Mouse (Mus musculus) C2C12 (cell line): ENCODE results near the gene Ccdc194. TPM values are rescaled to one million over a fixed set of nuclear protein-coding genes. Genes with fewer than 3 reads are reported as not detected.

Experiments
- H3K27me3 ChIP-seq: one replicate; pipeline ENCODE4 v1.6.1; 2011; ENCODE audit not compliant: control insufficient read depth, insufficient read depth, insufficient read length
- H3K36me3 ChIP-seq: one replicate; pipeline ENCODE4 v1.6.1; 2011; ENCODE audit not compliant: control insufficient read depth, insufficient read depth
- H3K4me3 ChIP-seq: one replicate; pipeline ENCODE4 v1.5.1; 2011; ENCODE audit warnings: mild to moderate bottlenecking, control low read depth; ENCODE audit not compliant: poor library complexity, insufficient read depth, severe bottlenecking
- H3K79me2 ChIP-seq: one replicate; pipeline ENCODE4 v1.6.1; 2011; ENCODE audit not compliant: control insufficient read depth, insufficient read depth
- H3K79me3 ChIP-seq: one replicate; pipeline ENCODE4 v1.6.1; 2011; ENCODE audit warnings: low read depth, control low read depth
- H3ac ChIP-seq: one replicate; pipeline ENCODE3; 2011; ENCODE audit warnings: low read depth; ENCODE audit not compliant: control insufficient read depth, insufficient read length
- CEBPB ChIP-seq: IDR thresholded peaks from one replicate; pipeline ENCODE4 v1.6.1; 2011; ENCODE audit warnings: low read depth, mild to moderate bottlenecking, control low read depth, moderate library complexity
- CTCF ChIP-seq: IDR thresholded peaks from one replicate; pipeline ENCODE4 v1.5.1; 2011; ENCODE audit not compliant: control insufficient read depth, insufficient read depth, insufficient read length
- FOSL1 ChIP-seq: IDR thresholded peaks from one replicate; pipeline ENCODE4 v1.8.0; 2011; ENCODE audit warnings: mild to moderate bottlenecking, low read length; ENCODE audit not compliant: poor library complexity, insufficient read depth, severe bottlenecking
- MAX ChIP-seq: IDR thresholded peaks from one replicate; pipeline ENCODE4 v1.6.1; 2011; ENCODE audit warnings: mild to moderate bottlenecking, control low read depth
- MYOD1 ChIP-seq: IDR thresholded peaks from one replicate; pipeline ENCODE4 v1.6.1; 2011; ENCODE audit warnings: low read depth; ENCODE audit not compliant: control insufficient read depth, insufficient read length
- MYOG ChIP-seq: IDR thresholded peaks from one replicate; pipeline ENCODE4 v1.6.1; 2011; ENCODE audit not compliant: control insufficient read depth, insufficient read length; ENCODE audit errors: extremely low read depth
- USF1 ChIP-seq: IDR thresholded peaks from one replicate; pipeline ENCODE4 v1.6.1; 2011; ENCODE audit warnings: low read depth, mild to moderate bottlenecking, control low read depth, moderate library complexity
- polyA plus RNA-seq: library from polyadenylated mRNA; unstranded; fragments of >200 nt; fragmentation: generic; extraction: Trizol; gene quantifications from one replicate; pipeline ENCODE4 v1.2.1, GENCODE M21; 2012; ENCODE audit warnings: missing spikeins

The Ccdc194 gene
- polyA plus RNA-seq, 1 experiment, result 0.01 TPM

- H3K79me2 ChIP-seq, result no peaks in the 10 kb centered on the region
- H3K27me3 ChIP-seq, result peaks cover 25% of the 10 kb centered on the region
- peak within 1 kb of the TSS; percentile 59 for H3ac ChIP-seq
- H3K79me3 ChIP-seq, result no peaks in the 10 kb centered on the region
- TF ChIP-seq FOSL1 (no peak), USF1 (no peak), MYOG (no peak), MAX (no peak), CTCF (no peak), MYOD1 (no peak), CEBPB (no peak)
- no peaks in the 10 kb centered on the region for H3K36me3 ChIP-seq
- H3K4me3 ChIP-seq, result no peak within 1 kb of the TSS
Measured at GRCm38 (mm10) chr8:71558071-71558957, 32.8 kb upstream of the Ccdc194 start, which contains the start of gene Tmem221. Gene Tmem221, minus strand, starts transcription at chr8:71558871.

GRCm38 (mm10) chr8:71554644-71555043 is 29.1 kb upstream of the Ccdc194 start:
- Histone ChIP-seq H3ac (no peak overlapping the region), H3K4me3 (no peak overlapping the region), H3K27me3 (peaks cover 25% of the 10 kb centered on the region), H3K79me3 (no peaks in the 10 kb centered on the region), H3K79me2 (no peaks in the 10 kb centered on the region), H3K36me3 (no peaks in the 10 kb centered on the region)
- TF ChIP-seq USF1 (no peak), MYOG (no peak), MYOD1 (no peak), CEBPB (no peak), CTCF (no peak), MAX (no peak), FOSL1 (no peak)

- no peaks in the 10 kb centered on the region for H3K36me3 ChIP-seq
- H3K27me3 ChIP-seq, result peaks cover 25% of the 10 kb centered on the region
Measured at GRCm38 (mm10) chr8:71554001-71554400, 28.5 kb upstream of the Ccdc194 start.

GRCm38 (mm10) chr8:71552770-71553169 is 27.3 kb upstream of the Ccdc194 start:
- Histone ChIP-seq H3K4me3 (no peak overlapping the region), H3K36me3 (no peaks in the 10 kb centered on the region), H3ac (no peak overlapping the region), H3K27me3 (peaks cover 15% of the 10 kb centered on the region), H3K79me3 (no peaks in the 10 kb centered on the region), H3K79me2 (no peaks in the 10 kb centered on the region)
- TF ChIP-seq MYOG (no peak), CEBPB (no peak), MAX (no peak), MYOD1 (no peak), USF1 (no peak), CTCF (no peak), FOSL1 (no peak)

More at GRCm38 (mm10) chr8:71554001-71554400, 28.5 kb upstream of the Ccdc194 start:
- no peak overlapping the region for H3ac ChIP-seq
- TF ChIP-seq MYOG (no peak), MYOD1 (no peak), CEBPB (no peak), MAX (no peak), CTCF (no peak), USF1 (no peak), FOSL1 (no peak)
- H3K79me2 ChIP-seq, result no peaks in the 10 kb centered on the region
- H3K4me3 ChIP-seq, result no peak overlapping the region
- no peaks in the 10 kb centered on the region for H3K79me3 ChIP-seq

GRCm38 (mm10) chr8:71550754-71551153 is 25.2 kb upstream of the Ccdc194 start:
- Histone ChIP-seq H3K27me3 (peaks cover 3% of the 10 kb centered on the region), H3ac (no peak overlapping the region), H3K4me3 (no peak overlapping the region), H3K79me2 (no peaks in the 10 kb centered on the region), H3K79me3 (no peaks in the 10 kb centered on the region), H3K36me3 (no peaks in the 10 kb centered on the region)
- TF ChIP-seq FOSL1 (no peak), MYOG (no peak), CTCF (no peak), MYOD1 (no peak), CEBPB (no peak)
